Mouse (Mus musculus) ZHBTc4 (cell line): ENCODE results near the gene Sept7.

Experiments used
- DNase-seq: peaks from one replicate; pipeline ENCODE4 v3.0.0-alpha.2; 2011; ENCODE audit warnings: low read depth, low spot score

The Sept7 gene

DNA sequence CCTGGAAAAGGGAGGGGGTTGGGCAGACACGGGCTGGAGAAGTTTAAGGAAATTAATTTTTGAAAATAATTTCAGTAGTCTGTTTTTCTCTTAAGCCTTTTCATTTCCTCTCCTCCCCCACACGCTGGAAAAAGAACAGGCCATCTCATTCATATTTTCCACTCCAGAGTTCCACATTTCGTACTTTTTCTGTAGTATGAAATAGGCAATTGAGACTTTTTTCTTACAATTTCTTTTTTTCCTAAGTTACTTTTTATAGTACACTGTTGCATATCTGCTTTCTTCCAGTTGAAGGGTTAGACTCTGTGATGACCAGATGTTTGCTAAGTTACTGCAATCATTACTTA is 1.2 kb downstream of the Sept7 start:
- DNase-seq, result no peak

- DNase-seq, result no peak
Observed at GRCm38 (mm10) chr9:25260411-25260810, 8.2 kb downstream of the Sept7 start.

DNA sequence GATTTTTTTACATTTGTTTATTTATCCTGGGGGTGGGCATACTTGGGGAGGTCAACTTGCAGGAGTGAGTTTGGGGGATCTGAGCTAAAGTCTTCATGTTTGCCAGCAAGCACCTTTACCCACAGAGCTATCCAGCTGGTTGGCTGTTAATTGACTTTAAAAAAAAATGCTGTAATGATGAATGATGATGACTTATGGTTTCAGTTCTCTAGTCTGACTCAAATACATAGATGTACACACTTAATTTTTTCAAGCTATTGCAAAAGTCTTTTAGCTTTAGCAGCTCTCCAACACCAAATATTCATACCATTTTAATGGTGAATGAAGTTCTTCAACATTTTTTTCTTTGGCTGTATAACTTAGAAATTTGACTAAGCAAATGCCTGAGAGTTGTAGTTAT is 8.7 kb downstream of the Sept7 start:
- no peak for DNase-seq

GRCm38 (mm10) chr9:25262087-25262486 is 9.8 kb downstream of the Sept7 start:
- no peak for DNase-seq

- no peak for DNase-seq
Observed at GRCm38 (mm10) chr9:25265795-25266194, 13.6 kb downstream of the Sept7 start.

DNA sequence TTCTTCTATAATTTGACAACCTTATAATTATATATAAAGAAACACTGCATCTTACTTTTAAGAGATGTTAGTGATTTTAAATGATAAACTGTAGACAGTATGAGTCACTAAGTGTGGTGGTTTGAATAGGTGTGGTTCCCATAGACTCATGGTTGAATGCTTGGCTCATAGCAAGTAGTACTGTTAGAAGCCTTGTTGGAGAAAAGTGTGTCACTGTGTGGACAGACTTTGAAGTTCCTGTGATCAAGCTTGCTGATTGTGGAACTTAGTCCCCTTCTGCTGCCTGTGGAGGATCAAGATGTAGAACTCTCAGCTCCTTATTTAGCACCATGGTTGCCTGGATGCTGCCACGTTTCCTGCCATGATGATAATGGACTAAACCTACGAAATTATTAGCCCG is 14.9 kb downstream of the Sept7 start:
- no peak for DNase-seq

- no peak for DNase-seq
Observed at GRCm38 (mm10) chr9:25267574-25267973, 15.3 kb downstream of the Sept7 start.

DNA sequence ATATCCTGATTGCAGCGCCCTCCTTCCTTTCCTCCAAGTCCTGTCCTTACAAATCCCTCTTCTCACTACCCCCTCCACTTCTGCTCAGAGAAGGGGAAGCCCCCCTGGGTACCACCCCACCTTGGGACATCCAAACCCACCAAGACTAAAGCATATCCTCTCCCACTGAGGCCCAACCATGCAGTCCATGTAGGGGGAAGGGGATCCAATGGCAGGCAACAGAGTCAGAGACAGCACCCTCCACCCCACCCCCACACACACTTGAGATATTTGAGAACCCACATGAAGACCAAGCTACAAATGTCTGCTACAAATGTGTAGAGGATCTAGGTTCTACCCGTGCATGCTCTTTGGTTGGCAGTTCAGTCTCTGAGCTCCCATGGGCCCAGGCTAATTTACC is 19.7 kb downstream of the Sept7 start:
- DNase-seq, result no peak

DNA sequence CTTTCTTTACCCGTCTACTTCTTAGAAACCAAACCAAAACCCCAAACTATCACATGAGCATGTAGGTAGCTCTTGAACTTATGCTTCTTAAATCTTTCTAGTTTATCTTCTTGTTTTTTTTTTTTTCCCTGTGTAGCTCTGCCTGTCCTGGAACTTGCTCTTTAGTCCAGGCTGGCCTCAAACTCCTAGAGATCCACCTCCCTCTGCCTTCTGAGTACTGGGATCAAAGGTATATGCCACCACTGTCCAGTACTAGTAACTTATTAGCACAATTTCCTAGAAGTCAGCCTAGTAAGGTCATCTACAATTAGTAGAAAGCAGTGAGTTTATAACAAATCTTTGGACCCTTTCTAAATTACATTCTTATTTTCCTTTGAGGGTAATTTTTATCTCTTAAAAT is 37.6 kb downstream of the Sept7 start:
- no peak for DNase-seq

- DNase-seq, result peak; percentile 70
Observed at GRCm38 (mm10) chr9:25309505-25310182, 57.4 kb downstream of the Sept7 start.

GRCm38 (mm10) chr9:25314304-25314703 is 62.1 kb downstream of the Sept7 start:
- no peak for DNase-seq

- peak; percentile 32 for DNase-seq
Observed at GRCm38 (mm10) chr9:25317827-25318505, 65.7 kb downstream of the Sept7 start.

DNA sequence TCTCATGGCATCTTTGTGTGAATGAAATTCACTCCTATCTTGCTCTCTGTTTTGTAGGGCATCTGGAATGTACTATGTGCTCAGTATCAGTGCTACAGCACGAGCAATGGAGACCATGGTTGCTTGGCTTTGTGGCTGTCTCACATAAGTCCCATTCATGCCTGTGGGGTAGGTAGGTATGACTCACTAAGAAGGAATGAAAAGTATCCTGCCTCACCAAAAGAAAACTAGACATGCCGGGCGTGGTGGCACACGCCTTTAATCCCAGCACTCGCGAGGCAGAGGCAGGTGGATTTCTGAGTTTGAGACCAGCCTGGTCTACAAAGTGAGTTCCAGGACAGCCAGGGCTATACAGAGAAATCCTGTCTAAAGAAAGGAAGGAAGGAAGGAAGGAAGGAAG is 67.4 kb downstream of the Sept7 start:
- peak; percentile 51 for DNase-seq

- no peak for DNase-seq
Observed at GRCm38 (mm10) chr9:25327727-25328370, 75.6 kb downstream of the Sept7 start.

GRCm38 (mm10) chr9:25328946-25329723 is 76.9 kb downstream of the Sept7 start:
- DNase-seq, result no peak

GRCm38 (mm10) chr9:25337436-25338198 is 85.4 kb downstream of the Sept7 start:
- DNase-seq, result no peak

GRCm38 (mm10) chr9:25340412-25340811 is 88.2 kb downstream of the Sept7 start:
- no peak for DNase-seq

DNA sequence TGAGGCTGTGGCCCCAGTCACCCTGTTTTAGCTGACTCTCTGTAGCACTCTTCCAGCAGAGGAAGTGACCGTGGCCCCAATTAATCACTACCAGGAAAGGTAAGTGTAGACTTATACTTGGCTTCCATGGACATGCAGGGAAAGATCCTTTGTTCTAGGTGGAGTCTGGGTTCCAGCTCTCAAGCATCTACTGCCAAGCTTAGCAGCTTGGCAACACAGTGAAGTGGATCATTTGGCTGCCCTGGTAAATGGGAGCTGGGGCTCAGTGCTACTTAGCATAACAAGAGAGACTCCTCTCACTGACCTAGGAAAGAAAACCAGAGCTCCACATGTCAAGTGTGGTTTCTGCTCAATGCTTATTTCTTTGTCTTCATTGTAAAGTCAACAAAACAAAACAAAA is 101.5 kb downstream of the Sept7 start:
- DNase-seq, result no peak

- DNase-seq, result no peak
Observed at GRCm38 (mm10) chr9:25355806-25356205, 103.6 kb downstream of the Sept7 start.

- no peak for DNase-seq
Observed at GRCm38 (mm10) chr9:25357589-25357988, 105.3 kb downstream of the Sept7 start.

GRCm38 (mm10) chr9:25358018-25358417 is 105.8 kb downstream of the Sept7 start:
- no peak for DNase-seq
